Mouse (Mus musculus) naive thymus-derived CD4-positive, alpha-beta T cell, adult 5 months (primary cell): ENCODE results near the gene Ccdc138. TPM values are rescaled to one million over a fixed set of nuclear protein-coding genes. Genes with fewer than 3 reads are reported as not detected.

Experiments
- polyA plus RNA-seq: library from polyadenylated mRNA; unstranded; fragments of 100-300 nt; shearing (Covaris generic); gene quantifications from one replicate; pipeline ENCODE4 v1.2.1, GENCODE M21; 2017

Ccdc138 gene
- polyA plus RNA-seq, result 1.7 TPM

DNA sequence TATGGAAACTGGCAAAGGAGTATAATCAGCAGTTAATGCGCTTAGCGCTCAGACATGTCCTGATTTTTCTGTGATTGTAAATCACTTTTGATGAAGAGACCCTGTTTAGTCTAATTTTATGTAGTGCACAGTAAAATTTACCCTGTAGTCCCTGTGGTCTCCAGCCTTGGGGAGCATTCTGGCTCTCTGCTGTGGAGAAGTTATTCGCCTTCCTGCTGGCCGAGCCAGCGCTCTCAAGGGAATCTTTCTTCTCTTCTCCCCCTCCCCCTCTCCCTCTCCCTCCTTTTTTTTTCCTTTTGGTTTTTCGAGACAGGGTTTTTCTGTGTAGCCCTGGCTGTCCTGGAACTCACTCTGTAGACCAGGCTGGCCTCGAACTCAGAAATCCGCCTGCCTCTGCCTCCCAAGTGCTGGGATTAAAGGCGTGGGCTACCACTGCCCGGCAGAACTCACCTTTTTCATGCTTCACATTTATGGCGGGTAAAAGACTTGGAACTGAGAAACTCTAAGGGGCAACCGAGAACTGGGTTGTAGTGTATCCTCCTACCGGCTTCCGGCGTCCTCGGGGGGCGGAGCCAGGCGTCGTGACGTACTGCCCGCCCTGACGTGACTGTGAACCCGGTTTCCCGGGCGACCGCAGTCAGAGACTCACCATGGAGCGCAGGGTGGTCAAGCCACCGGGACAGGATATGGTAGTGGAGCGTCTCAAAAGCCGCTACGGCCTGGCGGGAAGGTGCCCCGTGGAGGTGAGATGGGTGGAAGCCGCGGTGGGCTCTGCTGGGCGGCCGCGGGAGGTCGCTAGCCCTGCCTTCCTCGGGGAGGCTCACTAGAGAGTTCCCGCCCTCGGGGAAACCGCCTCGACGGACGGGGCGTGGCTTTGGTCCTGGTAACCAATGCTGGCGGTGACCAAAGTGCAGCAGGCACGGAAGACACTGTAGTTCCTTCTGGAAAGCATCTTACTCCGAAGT, at the start of gene Ccdc138:
Gene Ccdc138 (plus strand): TSS at position 629 of the 965 bp plus-strand sequence.

Other genes starting within 250 kb of the Ccdc138 start
- gene Gcc2, start 242.5 kb upstream of the Ccdc138 start, polyA plus RNA-seq, result 62.1 TPM
- gene Lims1, start 174.5 kb upstream of the Ccdc138 start, polyA plus RNA-seq, result 104 TPM
- gene Ranbp2, start 51.0 kb upstream of the Ccdc138 start, polyA plus RNA-seq, result 84.0 TPM
- not detected for gene Edar, start 177.7 kb downstream of the Ccdc138 start, polyA plus RNA-seq
- not detected for gene Gm17542, start 220.3 kb downstream of the Ccdc138 start, polyA plus RNA-seq